Comparison of ENCODE assay signal across 8 mouse cellular contexts in the genomic region with DNA sequence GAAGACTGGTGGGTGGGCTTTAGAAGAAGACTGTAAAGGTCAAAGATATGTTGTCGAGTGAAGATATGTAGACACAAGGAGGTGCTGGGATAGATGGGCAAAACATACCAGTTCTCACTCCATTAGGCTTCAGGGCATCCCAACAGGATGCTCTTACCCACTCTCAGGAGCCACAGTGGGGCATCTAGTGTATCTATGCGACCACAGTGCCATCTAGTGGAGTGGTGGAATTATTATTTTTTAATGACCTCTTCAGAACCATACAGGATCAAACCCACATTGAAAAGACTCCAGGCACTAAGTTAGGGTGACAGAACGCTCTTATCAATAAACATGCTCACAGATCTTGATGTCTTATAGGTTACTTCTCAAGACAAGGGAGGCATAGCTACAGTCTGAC.
DNase-seq lines count a peak whose midpoint lies in the region; ATAC-seq and TF ChIP-seq lines count a peak whose summit lies in the region.

No protein-coding gene starts in this region.

- 52% methylated on average over 3 of the region's 3 CpGs for WGBS in midbrain, embryonic 10.5 days
- whole genome bisulfite sequencing in midbrain, embryonic 16.5 days = 59% methylated on average over 3 of the region's 3 CpGs
- WGBS in heart, postnatal 0 days = 16% methylated on average over 3 of the region's 3 CpGs

- H3K4me3 ChIP-seq in midbrain, embryonic 10.5 days = no peak overlapping the region
- H3K4me3 ChIP-seq in midbrain, embryonic 16.5 days (ENCODE audit: low read depth, low read length) = no peak overlapping the region
- no peak overlapping the region for H3K4me3 ChIP-seq in heart, postnatal 0 days (ENCODE audit: low read depth, low read length)

- H3K36me3 ChIP-seq in midbrain, embryonic 10.5 days = no peaks in the 10 kb centered on the region
- no peaks in the 10 kb centered on the region for H3K36me3 ChIP-seq in midbrain, embryonic 16.5 days (ENCODE audit: control insufficient read depth, insufficient read depth, low read length)
- H3K36me3 ChIP-seq in heart, postnatal 0 days (replicated peaks; ENCODE audit: control insufficient read depth, insufficient read depth, low read length) = no peaks in the 10 kb centered on the region

- no peaks in the 10 kb centered on the region; the same call in 1 of the 2 replicates for H3K27me3 ChIP-seq in midbrain, embryonic 10.5 days (ENCODE audit: low read depth, poor library complexity, severe bottlenecking)
- H3K27me3 ChIP-seq in midbrain, embryonic 16.5 days (ENCODE audit: control insufficient read depth, insufficient read depth, low read depth, low read length) = no peaks in the 10 kb centered on the region
- H3K27me3 ChIP-seq in heart, postnatal 0 days (ENCODE audit: control insufficient read depth, insufficient read depth, low read length) = no peaks in the 10 kb centered on the region

- TF ChIP-seq CTCF in heart, postnatal 0 days (IDR thresholded peaks at IDR 0.05; ENCODE audit: low read depth) = peak; percentile 72

- DNase-seq in midbrain, embryonic 10.5 days (ENCODE audit: low spot score) = peak; percentile 46
- DNase-seq in T-cell, adult 2 months (ENCODE audit: low spot score) = peak; percentile 16
- peak; percentile 67 to 81 for DNase-seq in cerebellum, postnatal 25 days
- DNase-seq in heart, postnatal 0 days (ENCODE audit: low spot score) = peak; percentile 68
- DNase-seq in kidney, postnatal 36 days = peak; percentile 45 to 71
- peak; percentile 59 for DNase-seq in thymus, postnatal 0 days (ENCODE audit: low spot score)

- TF ChIP-seq EP300 in heart, postnatal 0 days (IDR thresholded peaks at IDR 0.05; ENCODE audit: low read depth) = no peak

- no peaks in the 10 kb centered on the region for H3K9me3 ChIP-seq in midbrain, embryonic 10.5 days (replicated peaks)
- no peaks in the 10 kb centered on the region for H3K9me3 ChIP-seq in midbrain, embryonic 16.5 days (replicated peaks; ENCODE audit: control insufficient read depth, low read length, poor library complexity, severe bottlenecking)
- no peaks in the 10 kb centered on the region for H3K9me3 ChIP-seq in heart, postnatal 0 days (replicated peaks; ENCODE audit: control insufficient read depth, low read length)

- H3K4me1 ChIP-seq in midbrain, embryonic 10.5 days = peaks cover 21% of the 10 kb centered on the region
- no peaks in the 10 kb centered on the region; the same call in 1 of the 2 replicates for H3K4me1 ChIP-seq in midbrain, embryonic 16.5 days (ENCODE audit: control insufficient read depth, insufficient read depth, low read length)
- peaks cover 3% of the 10 kb centered on the region; the same call in 1 of the 2 replicates for H3K4me1 ChIP-seq in heart, postnatal 0 days (ENCODE audit: control insufficient read depth, insufficient read depth)

- H3K9ac ChIP-seq in midbrain, embryonic 16.5 days (ENCODE audit: low read depth, low read length) = no peak overlapping the region
- H3K9ac ChIP-seq in heart, postnatal 0 days (replicated peaks; ENCODE audit: low read depth, low read length) = no peak overlapping the region

- H3K4me2 ChIP-seq in midbrain, embryonic 16.5 days (ENCODE audit: low read length) = no peak overlapping the region
- no peak overlapping the region for H3K4me2 ChIP-seq in heart, postnatal 0 days (ENCODE audit: low read depth, low read length)

- ATAC-seq in midbrain, embryonic 16.5 days = no peak
- peak; percentile 36; the same call in 1 of the 2 replicates for ATAC-seq in heart, postnatal 0 days (ENCODE audit: insufficient read depth, low read depth)
- ATAC-seq in megakaryocyte, adult 5-6 weeks (ENCODE audit: poor library complexity, severe bottlenecking) = peak; percentile 77

- no peak overlapping the region for H3K27ac ChIP-seq in midbrain, embryonic 10.5 days (replicated peaks)
- H3K27ac ChIP-seq in midbrain, embryonic 16.5 days (ENCODE audit: low read length) = no peak overlapping the region
- no peak overlapping the region for H3K27ac ChIP-seq in heart, postnatal 0 days (ENCODE audit: low read depth)

Comparison
In these comparisons a context has a peak if more than half of its experiments do, and no peak if none do; other contexts are left out.
1. DNase-seq: peak in every context shown above with its lines; median percentile 74 in cerebellum, postnatal 25 days; 68 in heart, postnatal 0 days; 59 in thymus, postnatal 0 days; 58 in kidney, postnatal 36 days; 46 in midbrain, embryonic 10.5 days; 16 in T-cell, adult 2 months.